Mouse (Mus musculus): Measurements from ENCODE around the gene Slc25a17.

- no peak for TF ChIP-seq CTCF (IDR thresholded peaks at IDR 0.05; ENCODE audit: control insufficient read depth, insufficient read depth, insufficient replicate concordance, low read depth, low read length)
- TF ChIP-seq POLR2A (IDR thresholded peaks at IDR 0.05; ENCODE audit: control insufficient read depth, low read depth, low read length), result no peak
Observed at GRCm38 (mm10) chr15:81313928-81314327, 46.7 kb downstream of the Slc25a17 start.
